Mouse (Mus musculus) heart, adult 2 months (tissue): ENCODE results near the gene Cdk13. TPM values are rescaled to one million over a fixed set of nuclear protein-coding genes. Genes with fewer than 3 reads are reported as not detected.

ENCODE experiments used
- DNase-seq, 2 experiments: peaks; one replicate each; pipeline ENCODE4 v3.0.0; 2021
- H3K27ac ChIP-seq: fragments of 200-600 bp; 2 replicates; pipeline ENCODE4 v1.8.1; 2022
- H3K27me3 ChIP-seq: fragments of 200-500 bp; 2 replicates; pipeline ENCODE4 v1.6.1; 2012; ENCODE audit warnings: mild to moderate bottlenecking, low read length, inconsistent platforms, mixed read lengths; ENCODE audit not compliant: control insufficient read depth, insufficient read depth
- H3K36me3 ChIP-seq: fragments of 200-500 bp; 2 replicates; pipeline ENCODE4 v1.6.1; 2012; ENCODE audit warnings: low read length, inconsistent platforms; ENCODE audit not compliant: control insufficient read depth, insufficient read depth
- H3K4me1 ChIP-seq: fragments of 200-500 bp; 2 replicates; pipeline ENCODE4 v1.6.1; 2011; ENCODE audit warnings: low read length; ENCODE audit not compliant: control insufficient read depth, insufficient read depth
- H3K4me3 ChIP-seq: fragments of 200-600 bp; 2 replicates; pipeline ENCODE4 v1.8.1; 2022
- H3K79me2 ChIP-seq: fragments of 200-500 bp; replicated peaks from 2 replicates; pipeline ENCODE4 v1.6.1; 2012; ENCODE audit warnings: mild to moderate bottlenecking, inconsistent platforms, low read length, moderate library complexity, mixed read lengths; ENCODE audit not compliant: control insufficient read depth, insufficient read depth
- H3K9ac ChIP-seq: fragments of 200-500 bp; 2 replicates; pipeline ENCODE4 v1.6.1; 2012; ENCODE audit warnings: low read depth, mild to moderate bottlenecking, control low read depth, inconsistent platforms, low read length, mixed read lengths
- CTCF ChIP-seq: fragments of 200-600 bp; IDR thresholded peaks from 2 replicates; pipeline ENCODE4 v1.8.1; 2022; ENCODE audit warnings: antibody characterized with exemption, mild to moderate bottlenecking, moderate library complexity
- EP300 ChIP-seq: fragments of 200-500 bp; IDR thresholded peaks from 2 replicates; pipeline ENCODE4 v1.6.1; 2011; ENCODE audit warnings: low read depth, low read length, control low read depth; ENCODE audit not compliant: insufficient read depth
- POLR2A ChIP-seq: fragments of 200-500 bp; IDR thresholded peaks from 2 replicates; pipeline ENCODE4 v1.6.1; 2011; ENCODE audit warnings: mild to moderate bottlenecking, low read depth, low read length, control low read depth; ENCODE audit not compliant: insufficient read depth
- WGBS: fragments of 180-500 bp; shearing (Covaris S2); methylation state at CpG from one replicate; pipeline ENCODE4 v1.1.7; 2018; 5-methylcytosine and 5-hydroxymethylcytosine counted together
- intact Hi-C: fragments of 180-260 bp; cut with DNase I; formaldehyde crosslinking; loops from one replicate; pipeline ENCODE4 v1.15.1; 2025
- polyA plus RNA-seq: library from polyadenylated mRNA; depleted of rRNA; stranded (reverse); fragments of >200 nt; gene quantifications from 2 replicates; pipeline ENCODE4 v1.2.3, GENCODE M21; 2012
- total RNA-seq, 2 experiments: library from RNA; stranded (reverse); gene quantifications; 2 replicates each; pipeline ENCODE4 v1.2.3; 2021

Cdk13 gene
- total and polyA plus RNA-seq, 3 experiments, result 12.5 to 24.7 (median 22.4) TPM

DNA sequence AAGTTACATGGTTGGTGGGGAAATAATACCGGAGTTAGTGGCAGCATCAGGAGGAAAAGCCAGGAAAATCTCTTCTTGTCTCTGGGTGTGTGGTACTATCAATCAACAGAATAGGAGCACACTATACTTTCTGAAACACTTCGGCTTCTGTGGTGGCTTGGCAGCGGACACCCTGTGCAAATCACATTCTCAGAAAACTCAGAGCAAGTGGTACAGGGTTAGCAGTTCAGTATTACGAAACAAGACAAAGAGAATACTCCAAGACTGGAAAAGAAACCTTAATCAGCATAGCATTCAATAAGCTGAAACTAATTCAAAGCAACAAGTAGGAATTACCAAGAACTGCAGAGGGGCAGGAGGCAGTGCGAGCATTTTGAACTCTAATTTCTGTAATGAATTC lies 21.3 kb downstream of the Cdk13 start:
- H3K27ac ChIP-seq, result no peak overlapping the region
- no peaks in the 10 kb centered on the region for H3K4me1 ChIP-seq
- H3K9ac ChIP-seq, result no peak overlapping the region
- no peak for DNase-seq
- H3K36me3 ChIP-seq, result peaks cover 12% of the 10 kb centered on the region
- no peak for TF ChIP-seq POLR2A
- TF ChIP-seq EP300, result no peak
- TF ChIP-seq CTCF, result no peak
- no peak overlapping the region for H3K4me3 ChIP-seq
- intact Hi-C loops, result no loop called here
- H3K27me3 ChIP-seq, result no peaks in the 10 kb centered on the region
- WGBS, result 75% methylated on average over 5 of the region's 5 CpGs
- H3K79me2 ChIP-seq, result peaks cover 4% of the 10 kb centered on the region; the same call in 1 of the 2 replicates

DNA sequence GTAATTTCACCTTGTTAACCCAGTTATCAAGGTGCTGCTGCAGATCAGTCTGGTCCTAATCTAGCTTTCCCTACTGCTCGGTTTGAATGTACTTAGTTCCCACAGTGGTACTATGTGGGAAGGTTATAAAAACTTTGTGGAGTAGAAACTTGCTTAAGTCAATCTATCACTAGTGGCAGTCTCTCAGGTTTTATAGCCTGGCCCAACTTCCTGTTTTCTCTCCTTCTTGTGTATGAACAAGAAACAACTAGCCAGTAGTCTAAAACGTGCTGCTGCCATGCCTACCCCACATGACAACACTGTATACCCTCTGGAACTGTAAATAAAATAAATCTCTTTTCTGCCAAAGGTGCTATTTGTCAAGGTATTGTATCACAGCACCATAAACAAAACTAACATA lies 25.0 kb downstream of the Cdk13 start:
- no peak for DNase-seq
- H3K4me3 ChIP-seq, result no peak overlapping the region
- no peaks in the 10 kb centered on the region; the same call in 1 of the 2 replicates for H3K79me2 ChIP-seq
- no peak overlapping the region for H3K27ac ChIP-seq
- no peaks in the 10 kb centered on the region; the same call in none of the 2 replicates for H3K4me1 ChIP-seq
- TF ChIP-seq POLR2A (no peak), CTCF (no peak)
- no peak overlapping the region for H3K9ac ChIP-seq
- 49% methylated on average over 2 of the region's 2 CpGs for WGBS
- peaks cover 9% of the 10 kb centered on the region for H3K36me3 ChIP-seq
- intact Hi-C loops, result no loop called here
- H3K27me3 ChIP-seq, result no peaks in the 10 kb centered on the region

DNA sequence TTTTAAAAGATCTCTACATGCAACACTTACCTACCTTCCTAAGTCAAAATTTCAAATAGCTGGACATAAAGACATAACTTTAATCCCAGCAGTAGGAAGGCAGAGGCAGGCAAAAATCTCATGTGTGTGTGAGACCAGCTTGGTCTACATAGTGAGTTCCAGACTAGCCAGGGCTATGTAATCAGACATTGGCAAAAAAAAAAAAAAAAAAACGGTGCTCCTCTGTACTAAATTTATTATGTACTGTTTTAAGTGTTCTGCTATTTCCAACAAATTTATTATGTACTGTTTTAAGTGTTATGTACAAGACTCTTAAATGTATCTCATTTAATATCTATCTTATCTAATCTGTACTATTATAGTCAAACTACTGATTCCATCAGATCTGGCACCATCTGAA lies 28.6 kb downstream of the Cdk13 start:
- intact Hi-C loops, result no loop called here

DNA sequence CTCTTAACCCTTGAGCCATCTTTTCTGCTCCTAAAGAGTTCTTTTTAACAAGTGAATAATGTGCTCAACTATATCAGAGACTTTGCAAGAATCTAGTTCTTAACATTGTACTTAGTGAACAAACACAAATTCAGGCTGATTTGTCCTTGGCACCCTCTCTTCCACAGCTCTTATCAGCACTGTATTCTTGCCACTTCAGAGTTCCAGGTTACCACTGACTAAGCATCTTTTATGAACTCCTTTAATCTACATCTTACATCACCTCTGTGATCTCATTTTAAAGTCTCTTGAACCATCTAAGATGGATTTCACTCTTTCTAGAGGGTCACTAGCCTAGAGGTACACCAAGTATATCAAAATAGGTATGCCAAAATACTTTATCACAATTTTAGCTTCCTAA lies 29.5 kb downstream of the Cdk13 start:
- Histone ChIP-seq H3K27me3 (no peaks in the 10 kb centered on the region), H3K4me3 (no peak overlapping the region), H3K4me1 (peaks cover 1% of the 10 kb centered on the region), H3K36me3 (peaks cover 16% of the 10 kb centered on the region), H3K9ac (no peak overlapping the region), H3K79me2 (peaks cover 2% of the 10 kb centered on the region; the same call in 1 of the 2 replicates), H3K27ac (no peak overlapping the region)
- TF ChIP-seq POLR2A (no peak), EP300 (no peak), CTCF (no peak)
- DNase-seq, result no peak
- intact Hi-C loops, result no loop called here

More for the DNA sequence above, 28.6 kb downstream of the Cdk13 start:
- Histone ChIP-seq H3K79me2 (peaks cover 2% of the 10 kb centered on the region; the same call in 1 of the 2 replicates), H3K27me3 (no peaks in the 10 kb centered on the region), H3K9ac (no peak overlapping the region), H3K27ac (no peak overlapping the region), H3K4me3 (no peak overlapping the region), H3K4me1 (no peaks in the 10 kb centered on the region; the same call in none of the 2 replicates), H3K36me3 (peaks cover 13% of the 10 kb centered on the region)
- TF ChIP-seq CTCF, result no peak
- no peak for TF ChIP-seq EP300
- TF ChIP-seq POLR2A, result no peak
- no peak for DNase-seq
- WGBS, result 62% methylated on average over 1 of the region's 1 CpGs

DNA sequence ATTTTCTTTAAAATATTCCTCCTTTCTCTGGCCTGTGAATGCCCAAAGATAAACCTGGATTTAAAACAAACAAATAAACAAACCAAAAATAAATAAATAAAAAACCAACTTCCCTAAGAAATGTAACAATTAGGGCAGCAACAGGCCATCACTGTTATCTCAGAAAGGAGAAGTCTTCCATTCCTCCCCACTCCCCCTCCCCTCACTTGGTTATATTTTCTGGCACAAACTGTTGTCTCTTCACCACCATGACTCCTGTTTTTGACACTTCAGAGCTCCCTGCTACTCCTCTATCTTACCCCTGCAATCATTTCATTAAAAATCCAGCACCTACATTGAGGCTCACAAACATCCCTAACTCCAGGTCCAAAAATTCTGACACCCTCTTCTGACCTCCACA lies 31.8 kb downstream of the Cdk13 start:
- intact Hi-C loops, result no loop called here
- H3K4me1 ChIP-seq, result peaks cover 1% of the 10 kb centered on the region
- no peak overlapping the region for H3K27ac ChIP-seq

DNA sequence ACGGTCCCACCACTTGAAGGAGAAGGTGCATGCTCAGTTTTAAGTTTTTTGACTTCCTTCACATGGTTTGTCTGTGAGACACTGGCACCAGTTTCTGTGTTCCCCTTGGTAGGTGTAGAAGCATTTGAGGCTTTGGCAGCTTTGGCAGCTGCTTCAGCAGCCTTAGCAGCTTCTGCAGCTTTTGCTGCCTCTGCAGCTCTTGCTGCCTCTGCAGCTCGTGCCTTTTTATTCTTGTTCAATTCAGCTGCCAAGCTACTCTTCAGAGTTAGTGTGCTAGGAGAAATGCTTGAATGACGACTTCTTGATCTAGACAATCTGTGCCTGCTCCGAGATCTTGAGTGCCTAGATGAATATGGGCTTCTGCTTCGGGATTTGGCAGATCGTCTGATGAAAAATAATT lies 32.3 kb downstream of the Cdk13 start:
- Histone ChIP-seq H3K4me1 (peaks cover 1% of the 10 kb centered on the region), H3K27ac (no peak overlapping the region), H3K27me3 (no peaks in the 10 kb centered on the region), H3K36me3 (peaks cover 16% of the 10 kb centered on the region), H3K9ac (no peak overlapping the region), H3K4me3 (no peak overlapping the region), H3K79me2 (0 out of 2 replicates have a peak, but pooled peaks cover 2% of the 10 kb centered on the region)
- WGBS, result 59% methylated on average over 6 of the region's 6 CpGs
- no peak for DNase-seq
- intact Hi-C loops, result no loop called here
- TF ChIP-seq EP300 (no peak), CTCF (no peak), POLR2A (no peak)

More for the DNA sequence above, 31.8 kb downstream of the Cdk13 start:
- no peak for DNase-seq
- Histone ChIP-seq H3K4me3 (no peak overlapping the region), H3K27me3 (no peaks in the 10 kb centered on the region), H3K9ac (no peak overlapping the region), H3K79me2 (peaks cover 2% of the 10 kb centered on the region; the same call in 1 of the 2 replicates), H3K36me3 (peaks cover 16% of the 10 kb centered on the region)
- TF ChIP-seq CTCF, result no peak
